Mouse (Mus musculus): ENCODE measurements at regions not wholly inside any gene's neighbourhood (a gene's known extent, or its start where the extent isn't known, plus 50 kb on each side); places are given as distances from the start of the nearest gene placed in this dataset.
"Not testable (repeated sequence)": the region's sequence is repeated elsewhere in the genome, so short reads cannot be mapped to it uniquely, and the experiment has no call there.

- not testable (repeated sequence) for TF ChIP-seq EP300, CTCF (IDR thresholded peaks at IDR 0.05; ENCODE audit: low read depth)
Measured at GRCm38 (mm10) chr15:90431048-90431447, 206.9 kb downstream of the Alg10b start.
